Mouse (Mus musculus): ENCODE results near the gene Crb2. TPM values are rescaled to one million over a fixed set of nuclear protein-coding genes. Genes with fewer than 3 reads are reported as not detected.

The Crb2 gene
- total RNA-seq, 2 experiments from 2014 or later = not detected

DNA sequence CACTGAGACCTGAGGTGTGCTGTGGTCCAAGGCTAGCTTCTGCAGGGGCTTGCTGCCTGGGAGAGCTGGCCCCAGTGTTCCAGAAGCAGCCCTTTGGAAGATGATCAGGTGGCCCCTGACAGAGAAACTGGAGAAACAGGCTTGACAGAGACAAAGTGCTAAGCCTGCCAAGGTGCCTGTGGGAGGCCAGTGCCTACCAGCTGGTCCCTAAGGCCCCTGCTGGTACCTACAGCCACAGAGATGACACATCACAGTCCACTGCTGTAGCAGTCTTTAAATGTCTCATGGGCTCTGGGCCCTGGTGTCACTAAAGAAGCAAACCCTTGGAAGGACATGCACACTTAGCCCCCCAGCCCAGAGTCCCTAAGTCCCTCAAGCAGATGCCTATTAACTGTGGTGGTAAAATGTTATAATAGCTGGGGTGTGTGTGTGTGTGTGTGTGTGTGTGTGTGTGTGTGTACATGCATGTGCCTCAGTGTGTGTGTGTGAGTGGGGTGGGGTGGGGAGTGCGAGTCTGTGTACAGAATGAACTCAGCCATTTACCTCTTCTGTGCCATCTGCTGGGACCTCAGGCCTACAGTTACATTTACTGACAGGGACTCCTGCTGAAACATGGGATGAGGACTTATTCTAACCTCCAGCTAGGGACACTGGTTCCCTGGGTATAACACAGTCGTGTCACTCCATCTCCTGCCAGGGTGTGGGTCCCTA lies 19.7 kb upstream of the Crb2 start:
- TF ChIP-seq CTCF (IDR thresholded peaks at IDR 0.05) = no peak
- Histone ChIP-seq H3K27ac (no peak overlapping the region), H3K4me3 (no peak overlapping the region)
- intact Hi-C loops (cut with DNase I) = no loop called here
- no peak for DNase-seq

DNA sequence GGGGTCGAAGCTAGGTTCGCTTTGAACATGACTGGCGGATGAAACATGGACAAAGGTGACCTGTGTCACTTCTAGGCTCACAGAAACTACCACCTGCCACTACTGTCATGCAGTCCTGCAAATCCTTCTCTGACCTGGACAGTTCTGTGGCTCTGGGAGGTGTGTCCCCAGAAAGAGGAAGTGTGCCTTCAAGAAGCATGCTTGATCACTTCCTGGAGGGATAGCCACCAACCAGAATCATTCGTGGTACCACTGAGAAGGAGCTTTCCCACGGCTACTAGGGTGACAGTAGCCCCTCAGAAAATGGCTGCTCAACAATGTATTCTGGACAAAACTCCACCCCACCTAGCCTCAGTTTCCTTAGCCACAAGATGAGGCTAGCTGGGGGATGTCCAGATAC lies 19.0 kb upstream of the Crb2 start:
- no peak overlapping the region for H3K4me3 ChIP-seq
- no peak for TF ChIP-seq CTCF (IDR thresholded peaks at IDR 0.05)
- intact Hi-C loops (cut with DNase I) = no loop called here
- no peak overlapping the region for H3K27ac ChIP-seq
- no peak for DNase-seq

DNA sequence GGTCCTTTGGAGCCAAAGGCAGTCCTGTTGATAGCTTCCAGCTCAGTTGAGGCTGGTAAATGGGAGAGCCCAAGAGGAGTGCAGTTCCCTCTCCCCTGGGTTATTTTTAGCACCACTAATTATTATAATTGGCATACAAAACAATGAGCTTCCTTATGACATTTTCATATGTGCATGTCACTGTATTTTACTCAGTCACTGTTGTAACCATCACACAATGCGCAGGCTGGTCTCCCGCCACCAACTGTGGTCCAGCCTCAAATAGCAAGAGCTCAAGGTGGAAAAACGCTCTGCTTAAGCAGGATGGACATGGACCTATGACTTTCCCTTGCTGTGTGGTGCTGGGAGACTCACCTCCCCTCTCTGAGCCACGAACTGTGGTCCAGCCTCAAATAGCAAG lies 18.3 kb upstream of the Crb2 start:
- intact Hi-C loops (cut with DNase I) = no loop called here
- H3K27ac ChIP-seq = peak overlapping the region; percentile 64
- TF ChIP-seq CTCF (IDR thresholded peaks at IDR 0.05) = no peak
- DNase-seq = no peak
- H3K4me3 ChIP-seq = no peak overlapping the region

GRCm38 (mm10) chr2:37758343-37759015 lies 17.6 kb upstream of the Crb2 start:
- DNase-seq = no peak
- TF ChIP-seq CTCF (IDR thresholded peaks at IDR 0.05) = no peak
- intact Hi-C loops (cut with DNase I) = no loop called here
- peak overlapping the region; percentile 64 for H3K27ac ChIP-seq
- H3K4me3 ChIP-seq = no peak overlapping the region

GRCm38 (mm10) chr2:37760633-37761032 lies 15.4 kb upstream of the Crb2 start:
- intact Hi-C loops (cut with DNase I) = no loop called here

DNA sequence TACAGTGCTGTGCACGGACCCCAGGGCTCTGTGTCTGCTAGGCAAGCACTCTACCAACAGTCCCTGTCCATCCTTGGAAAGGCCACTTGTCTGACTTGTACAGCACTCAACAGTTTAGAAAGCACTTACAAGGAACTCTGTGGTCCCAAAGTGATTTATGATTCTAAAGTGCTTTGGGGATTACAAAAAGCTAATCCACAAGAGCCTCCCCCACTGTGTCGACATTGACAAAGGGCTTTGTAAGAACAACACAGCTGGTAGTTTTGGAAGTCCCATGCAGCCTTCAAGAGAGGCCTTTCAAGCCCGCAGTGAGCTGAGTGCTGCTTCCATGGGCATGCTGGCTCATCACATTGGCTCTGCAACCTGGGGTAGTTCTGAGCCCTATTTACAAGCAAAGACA lies 12.4 kb upstream of the Crb2 start:
- Histone ChIP-seq H3K27ac (no peak overlapping the region), H3K4me3 (no peak overlapping the region)

More at GRCm38 (mm10) chr2:37760633-37761032, 15.4 kb upstream of the Crb2 start:
- DNase-seq = no peak
- Histone ChIP-seq H3K27ac (no peak overlapping the region), H3K4me3 (no peak overlapping the region)
- no peak for TF ChIP-seq CTCF (IDR thresholded peaks at IDR 0.05)

GRCm38 (mm10) chr2:37764514-37764913 lies 11.5 kb upstream of the Crb2 start:
- no peak for TF ChIP-seq CTCF (IDR thresholded peaks at IDR 0.05)
- no peak overlapping the region for H3K27ac ChIP-seq
- intact Hi-C loops (cut with DNase I) = no loop called here
- no peak for DNase-seq
- H3K4me3 ChIP-seq = no peak overlapping the region

More for the DNA sequence above, 12.4 kb upstream of the Crb2 start:
- TF ChIP-seq CTCF (IDR thresholded peaks at IDR 0.05) = no peak
- DNase-seq = no peak
- intact Hi-C loops (cut with DNase I) = no loop called here

DNA sequence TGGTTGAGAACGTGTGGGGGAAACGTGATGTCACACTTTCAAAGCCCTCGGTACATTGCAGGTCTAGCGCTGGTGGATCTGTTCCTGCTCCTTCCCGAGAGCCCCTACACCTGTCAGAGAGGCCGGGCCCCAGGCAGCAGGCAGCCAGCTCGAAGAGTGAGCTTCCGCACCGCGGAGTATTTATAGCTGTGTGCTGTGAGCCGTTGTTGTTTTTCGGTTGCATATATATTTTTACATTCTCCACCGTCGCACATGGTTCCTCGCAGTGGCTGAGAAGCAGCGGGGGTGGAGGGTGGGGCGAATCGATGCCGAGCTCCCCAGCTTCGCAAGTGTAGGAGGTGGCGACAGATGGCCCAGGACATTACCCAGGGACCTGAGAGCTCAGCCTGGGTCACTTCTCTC lies 11.0 kb upstream of the Crb2 start:
- Histone ChIP-seq H3K27ac (no peak overlapping the region), H3K4me3 (no peak overlapping the region)
- TF ChIP-seq CTCF (IDR thresholded peaks at IDR 0.05) = no peak
- DNase-seq = no peak
- intact Hi-C loops (cut with DNase I) = no loop called here

DNA sequence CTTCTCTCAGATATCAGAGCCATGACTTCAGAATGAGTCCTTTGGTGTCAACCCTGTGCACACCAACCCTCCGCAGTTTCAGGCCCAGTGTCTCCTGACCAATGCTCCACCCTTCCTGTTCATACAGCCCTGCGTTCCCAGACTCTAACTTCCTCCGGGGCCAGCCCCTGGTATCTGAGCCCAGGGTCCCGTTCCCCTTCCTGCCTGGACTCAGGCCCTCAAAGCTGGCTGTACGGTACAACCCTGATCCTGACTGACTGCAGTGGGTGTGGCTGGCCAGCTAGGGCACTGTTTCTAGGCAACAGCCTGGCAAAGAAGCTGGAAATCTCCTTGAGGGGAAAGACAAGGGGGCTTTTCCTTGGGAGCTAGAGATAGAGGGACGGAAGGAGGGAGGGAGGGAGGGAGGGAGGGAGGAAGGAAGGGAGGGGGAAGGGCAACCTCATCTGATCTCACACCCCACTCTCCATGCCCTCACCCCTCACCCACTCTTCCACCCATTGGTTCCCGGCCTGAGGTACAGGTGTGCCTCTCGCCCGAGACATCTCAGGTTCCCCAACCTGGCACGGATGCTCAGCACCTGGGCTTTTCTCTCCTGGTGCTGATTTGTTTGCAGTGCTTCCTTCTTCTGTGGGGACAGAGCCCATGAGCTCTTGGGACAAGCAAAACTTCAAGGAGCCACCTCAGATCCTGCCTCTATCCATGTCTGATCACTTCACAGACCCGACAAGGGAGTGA lies 9.9 kb upstream of the Crb2 start:
- Histone ChIP-seq H3K27ac (no peak overlapping the region; the same call in 1 of the 2 replicates), H3K4me3 (no peak overlapping the region)
- intact Hi-C loops (cut with DNase I) = no loop called here
- no peak for DNase-seq
- TF ChIP-seq CTCF (IDR thresholded peaks at IDR 0.05) = no peak

- Histone ChIP-seq H3K4me3 (no peak overlapping the region), H3K27ac (peak overlapping the region; percentile 57; the same call in 1 of the 2 replicates)
- TF ChIP-seq CTCF (IDR thresholded peaks at IDR 0.05) = no peak
- DNase-seq = peak; percentile 70
- intact Hi-C loops (cut with DNase I) = no loop called here
These were observed 8.9 kb upstream of the Crb2 start for GRCm38 (mm10) chr2:37767080-37767547.

- no peak for TF ChIP-seq CTCF (IDR thresholded peaks at IDR 0.05)
- H3K27ac ChIP-seq = peak overlapping the region; percentile 57
- no peak for DNase-seq
- no peak overlapping the region for H3K4me3 ChIP-seq
- intact Hi-C loops (cut with DNase I) = loop anchor here (2.0 kb wide), 1 partner anchor 25 kb away; no protein-coding TSS in a partner anchor
These were observed 8.3 kb upstream of the Crb2 start for GRCm38 (mm10) chr2:37767739-37768138.

DNA sequence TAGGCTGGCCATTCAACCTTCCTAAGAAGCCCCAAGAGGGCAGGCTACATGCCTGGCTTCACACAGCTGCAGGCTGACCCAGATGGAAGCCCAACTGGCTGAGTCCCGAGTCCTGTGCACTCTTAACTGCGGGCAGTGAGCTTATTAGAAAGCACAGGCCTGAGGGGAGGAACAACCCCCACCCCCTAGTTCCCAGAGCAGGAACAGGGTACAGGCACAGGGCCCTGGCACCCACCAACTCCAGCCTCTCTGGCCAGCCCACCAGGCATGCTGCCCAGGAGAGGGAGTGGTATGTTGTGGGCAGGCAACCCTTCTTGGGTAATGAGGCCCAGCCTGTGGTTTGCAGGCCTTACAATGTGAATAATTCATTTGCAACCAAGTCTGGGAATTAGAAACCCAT lies 7.1 kb upstream of the Crb2 start:
- DNase-seq = peak; percentile 89
- Histone ChIP-seq H3K27ac (peak overlapping the region; percentile 57), H3K4me3 (no peak overlapping the region)
- peak; percentile 17; the same call in 1 of the 2 replicates for TF ChIP-seq CTCF (IDR thresholded peaks at IDR 0.05)
- intact Hi-C loops (cut with DNase I) = loop anchor here (2.0 kb wide), 1 partner anchor 26 kb away; no protein-coding TSS in a partner anchor

DNA sequence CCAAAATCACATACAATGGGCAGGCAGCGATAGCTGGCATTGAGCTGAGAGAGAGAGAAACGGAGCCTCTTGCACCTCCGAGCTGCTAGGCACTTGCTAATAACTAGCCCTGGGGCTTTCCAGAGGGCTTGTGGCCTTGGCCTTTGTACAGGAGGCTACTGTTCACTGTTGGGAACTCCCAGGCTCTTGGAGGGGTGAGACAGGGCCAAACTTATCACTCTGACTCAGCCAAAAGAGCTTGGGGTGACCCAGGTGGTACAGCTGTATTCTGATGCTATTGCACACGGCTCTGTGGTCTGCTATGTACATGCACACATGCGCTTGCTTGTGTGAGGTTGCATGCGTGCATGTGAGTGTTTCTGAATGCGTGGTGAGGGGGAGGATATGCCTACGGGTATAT lies 6.3 kb upstream of the Crb2 start:
- DNase-seq = no peak
- TF ChIP-seq CTCF (IDR thresholded peaks at IDR 0.05) = no peak
- Histone ChIP-seq H3K4me3 (no peak overlapping the region), H3K27ac (no peak overlapping the region)
- intact Hi-C loops (cut with DNase I) = loop anchor here (2.0 to 10.0 kb wide), 5 partner anchors 27 to 395 kb away; no protein-coding TSS in a partner anchor
